Mouse (Mus musculus): ENCODE results near the gene Trim27. TPM values are rescaled to one million over a fixed set of nuclear protein-coding genes. Genes with fewer than 3 reads are reported as not detected.

Trim27 gene
- 51.5 and 56.3 TPM in 2 replicates for total RNA-seq (2021)
- long read RNA-seq, experiment 1, full-length matches to known transcripts, result 72 of 78 reads
- long read RNA-seq, experiment 1, partial matches to known transcripts, result 3 of 78 reads
- long read RNA-seq, experiment 1, other reads (novel, unspliced or antisense), result 3 of 78 reads
- long read RNA-seq, experiment 2, full-length matches to known transcripts, result 35 of 38 reads
- long read RNA-seq, experiment 2, partial matches to known transcripts, result 1 of 38 reads
- long read RNA-seq, experiment 2, other reads (novel, unspliced or antisense), result 2 of 38 reads

- DNase-seq, result no peak
These were observed at the start of gene Trim27 for GRCm38 (mm10) chr13:21179367-21179723. Gene Trim27, plus strand, starts transcription at chr13:21179445.

DNA sequence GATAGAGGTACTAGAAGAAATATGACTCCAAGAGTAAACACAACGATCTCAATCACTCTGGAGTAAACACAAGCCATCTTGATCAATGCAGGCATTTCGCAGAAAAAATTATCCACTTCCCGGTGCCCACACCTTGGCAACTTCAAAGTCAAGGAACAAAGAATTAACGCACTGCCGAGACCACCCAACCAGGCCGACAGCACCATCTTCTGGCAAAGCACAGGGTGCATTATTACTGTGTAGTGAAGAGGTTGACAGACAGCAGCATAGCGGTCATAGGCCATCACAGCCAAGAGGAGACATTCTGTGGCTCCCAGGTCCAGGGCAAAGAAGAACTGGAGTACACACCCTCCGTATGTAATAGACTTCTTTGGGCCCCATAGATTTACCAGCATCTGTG is 36.8 kb upstream of the Trim27 start:
- DNase-seq, result peak; percentile 22

GRCm38 (mm10) chr13:21145767-21146166 is 33.5 kb upstream of the Trim27 start, which contains the start of gene Olfr1368:
Gene Olfr1368, minus strand, starts transcription at chr13:21145867.
- no peak for DNase-seq

- no peak for DNase-seq
These were observed 23.4 kb upstream of the Trim27 start for GRCm38 (mm10) chr13:21155888-21156287.

GRCm38 (mm10) chr13:21158071-21158470 is 21.2 kb upstream of the Trim27 start:
- DNase-seq, result no peak

DNA sequence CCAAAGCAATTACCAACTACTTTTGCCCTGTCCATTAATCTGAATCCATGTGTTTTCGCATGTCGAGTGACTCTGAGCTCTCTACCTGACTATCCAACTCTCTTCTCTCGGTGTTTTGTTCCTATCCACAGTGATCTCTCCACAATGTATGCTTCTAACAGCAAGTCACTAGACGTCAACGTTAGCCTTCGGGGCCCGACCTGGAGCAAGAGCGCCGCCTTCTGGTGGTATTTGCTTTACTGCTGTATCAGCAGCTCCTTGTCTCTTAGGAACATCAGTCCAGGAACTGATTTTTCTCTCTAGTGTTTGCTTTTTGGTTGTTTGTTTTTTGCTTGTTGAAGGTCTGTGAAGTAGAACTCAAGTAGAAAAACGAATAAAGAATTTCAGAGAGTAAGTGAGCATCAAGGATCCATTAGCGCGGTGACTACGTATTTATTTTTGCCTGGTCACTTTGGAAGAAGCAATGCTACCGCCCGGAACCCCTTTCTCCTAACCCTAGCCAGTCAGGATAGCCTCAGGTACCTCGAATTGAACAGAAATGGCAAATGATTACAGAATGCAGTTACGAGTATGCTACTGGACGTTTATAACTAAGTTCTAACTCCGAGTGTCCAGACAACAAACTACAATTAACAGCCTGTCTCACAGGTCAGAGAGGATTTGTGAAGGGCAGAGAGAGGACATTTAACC is 20.3 kb upstream of the Trim27 start:
- peak; percentile 92 for DNase-seq

GRCm38 (mm10) chr13:21159475-21159819 is 19.8 kb upstream of the Trim27 start:
- DNase-seq, result peak; percentile 11

DNA sequence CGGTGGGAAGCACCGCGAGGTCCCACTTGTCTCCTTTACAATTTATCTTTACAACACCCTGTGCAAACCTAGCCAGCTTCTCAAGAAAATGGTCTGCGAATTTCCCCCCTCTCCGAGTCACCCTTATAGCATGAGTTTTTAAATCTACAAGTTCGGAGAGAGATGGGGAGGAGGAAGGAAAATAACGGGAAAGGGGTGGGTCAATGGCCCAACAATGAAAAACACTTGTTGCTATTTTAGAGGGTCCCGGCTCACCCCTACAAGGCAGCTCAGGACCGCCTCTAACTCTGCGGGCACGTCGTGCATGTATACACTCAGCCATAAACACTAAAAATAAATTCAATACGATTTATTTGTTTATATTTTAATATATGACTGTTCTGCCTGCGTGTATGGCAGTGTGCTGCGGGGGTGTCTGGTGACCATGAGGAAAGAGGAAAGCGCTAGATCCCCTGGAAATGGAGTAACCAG is 19.2 kb upstream of the Trim27 start:
- DNase-seq, result no peak

GRCm38 (mm10) chr13:21160657-21161590 is 18.3 kb upstream of the Trim27 start:
- peak; percentile 94 for DNase-seq

DNA sequence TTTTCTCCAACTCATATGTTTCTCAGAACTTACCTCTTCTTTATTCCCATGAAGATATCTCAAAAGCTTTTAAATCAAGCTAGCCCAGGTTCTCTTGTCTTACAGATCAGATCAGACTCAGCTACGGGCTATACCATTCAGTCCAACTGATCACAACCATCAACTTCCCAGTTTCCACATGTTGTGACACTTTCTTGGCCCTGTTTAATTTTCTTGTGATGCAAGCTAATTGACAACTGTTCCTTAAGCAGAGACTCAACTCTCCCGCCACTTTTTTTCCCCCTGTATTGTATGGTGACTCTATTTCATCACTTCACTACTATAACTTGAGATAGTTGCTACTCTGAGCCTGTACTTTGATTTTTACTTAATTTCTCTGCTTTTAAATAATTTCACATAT is 17.7 kb upstream of the Trim27 start:
- no peak for DNase-seq

GRCm38 (mm10) chr13:21162591-21162990 is 16.7 kb upstream of the Trim27 start:
- DNase-seq, result no peak

GRCm38 (mm10) chr13:21166936-21167909 is 12.0 kb upstream of the Trim27 start:
- peak; percentile 80 for DNase-seq

DNA sequence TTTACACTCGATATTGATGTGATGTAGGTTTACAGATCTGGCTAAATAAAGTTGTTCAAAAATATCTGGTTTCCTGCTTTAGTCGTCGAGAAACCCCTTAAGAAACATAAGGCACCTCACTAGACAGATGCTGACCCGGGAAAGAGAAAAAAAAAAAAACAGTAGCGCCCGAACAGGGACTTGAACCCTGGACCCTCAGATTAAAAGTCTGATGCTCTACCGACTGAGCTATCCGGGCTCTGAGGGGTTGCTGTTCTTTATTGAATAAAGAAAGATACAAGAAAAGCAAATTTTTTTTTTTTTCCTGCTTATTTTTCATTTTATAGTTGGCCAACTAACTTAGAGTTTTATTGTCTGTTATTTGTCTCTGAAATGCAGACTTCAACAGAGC is 11.3 kb upstream of the Trim27 start:
- DNase-seq, result peak; percentile 37

DNA sequence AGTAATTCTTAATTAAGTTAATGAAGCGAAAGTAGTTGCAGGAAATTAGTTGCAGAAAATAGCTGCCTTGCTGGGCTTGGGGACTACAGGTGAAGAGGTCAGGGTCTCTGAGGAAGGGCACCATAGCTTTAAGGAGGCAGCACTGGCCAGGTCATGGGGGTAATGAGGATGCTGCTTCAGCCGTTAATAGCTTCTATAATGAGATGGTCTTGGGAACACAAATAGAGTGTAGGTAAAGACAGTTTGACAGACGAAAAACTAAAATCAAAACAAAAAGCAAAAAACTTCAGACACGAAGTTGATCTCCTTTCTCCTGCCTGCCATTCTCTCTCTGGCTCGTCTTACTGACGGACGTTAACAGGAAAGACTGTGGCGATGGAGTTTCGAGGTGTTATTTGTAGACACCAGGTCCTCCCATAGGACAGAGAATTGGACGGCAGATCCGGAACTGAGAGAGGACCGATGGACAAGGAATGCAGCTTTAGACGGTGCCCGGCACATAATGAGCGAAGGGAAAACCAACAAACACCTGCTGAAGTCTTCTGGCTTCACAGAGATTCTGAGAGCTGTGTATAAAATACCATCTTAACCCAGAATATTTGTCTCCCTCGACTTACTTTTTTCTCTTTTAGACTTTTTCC is 10.8 kb upstream of the Trim27 start:
- DNase-seq, result peak; percentile 41

- DNase-seq, result no peak
These were observed 10.1 kb upstream of the Trim27 start for GRCm38 (mm10) chr13:21169121-21169656.

- peak; percentile 87 for DNase-seq
These were observed 9.4 kb upstream of the Trim27 start for GRCm38 (mm10) chr13:21169657-21170430.

GRCm38 (mm10) chr13:21170431-21171155 is 8.7 kb upstream of the Trim27 start:
- DNase-seq, result no peak

- DNase-seq, result no peak
These were observed 8.1 kb upstream of the Trim27 start for GRCm38 (mm10) chr13:21171156-21171530.

DNA sequence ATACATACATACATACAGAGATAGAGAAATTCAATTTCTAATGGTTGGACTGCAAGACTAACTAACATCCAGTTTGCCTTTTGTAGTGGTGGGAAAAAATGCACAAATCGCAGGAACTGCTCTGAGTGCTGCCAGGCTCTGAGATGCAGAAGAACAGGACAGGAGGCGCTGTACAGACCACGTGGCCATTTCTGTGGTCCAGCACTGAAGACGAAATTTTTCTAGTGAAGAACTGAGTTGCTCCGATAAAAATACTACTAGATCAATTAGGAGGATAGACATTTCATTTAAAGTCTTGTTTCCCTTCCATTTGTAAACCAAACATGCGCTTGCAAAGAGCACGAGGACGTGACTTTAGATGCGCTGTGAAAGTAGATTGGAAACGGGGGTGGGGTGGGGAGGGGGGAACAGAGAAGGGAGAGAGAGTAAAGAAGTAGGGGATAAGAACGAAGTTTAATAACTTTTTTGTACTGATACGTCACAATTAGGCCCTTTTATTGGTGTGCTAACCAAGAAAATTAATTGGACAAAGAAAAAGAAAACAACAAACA is 7.6 kb upstream of the Trim27 start:
- peak; percentile 25 for DNase-seq
